Mouse (Mus musculus): ENCODE data around the gene Gpm6b. TPM values are rescaled to one million over a fixed set of nuclear protein-coding genes. Genes with fewer than 3 reads are reported as not detected.
A peak's percentile ranks its signal among the peaks of the same experiment; 100 is the strongest.

Gpm6b gene
- polyA plus RNA-seq, 1 experiment from 2014 or later = 12.4 TPM

DNA sequence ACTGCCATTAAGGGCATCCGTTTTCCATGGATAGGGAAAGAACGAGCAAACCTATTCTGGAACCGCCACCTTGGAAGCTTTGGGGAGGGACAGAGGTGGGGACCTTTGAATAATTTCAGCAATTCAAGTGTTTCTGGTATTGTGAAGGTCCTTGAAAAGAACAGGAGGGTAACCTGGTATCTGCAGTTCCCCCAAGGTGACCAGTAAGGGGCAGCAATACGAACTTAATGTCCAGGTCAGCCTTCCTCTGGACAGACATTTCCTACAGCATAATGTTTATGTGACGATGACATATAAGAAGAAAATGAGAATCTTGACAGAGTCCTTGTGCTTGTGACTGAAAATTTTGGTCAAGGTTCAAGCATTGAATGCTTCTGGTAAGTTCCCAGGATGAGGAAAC, 139.9 kb downstream of the Gpm6b start:
- ATAC-seq (ENCODE audit: insufficient number of reproducible peaks, low FRiP score, low TSS enrichment, low read depth) (no peak), DNase-seq (ENCODE audit: low spot score) (no peak)
- Histone ChIP-seq H3K36me3 (ENCODE audit: control insufficient read depth, insufficient read depth, low read length) (no peaks in the 10 kb centered on the region), H3K4me2 (ENCODE audit: low read depth, severe bottlenecking) (no peak overlapping the region), H3K9ac (ENCODE audit: low read length) (no peak overlapping the region), H3K9me3 (ENCODE audit: control insufficient read depth, low read length) (no peaks in the 10 kb centered on the region), H3K4me1 (ENCODE audit: control insufficient read depth, insufficient read depth, low read length) (no peaks in the 10 kb centered on the region), H3K27ac (replicated peaks; ENCODE audit: low read depth, low read length) (no peak overlapping the region), H3K27me3 (ENCODE audit: control insufficient read depth, insufficient read depth, low read length) (peaks cover 5% of the 10 kb centered on the region), H3K4me3 (ENCODE audit: low read depth, low read length) (no peak overlapping the region)
- 81% methylated on average over 5 of the region's 5 CpGs for WGBS

DNA sequence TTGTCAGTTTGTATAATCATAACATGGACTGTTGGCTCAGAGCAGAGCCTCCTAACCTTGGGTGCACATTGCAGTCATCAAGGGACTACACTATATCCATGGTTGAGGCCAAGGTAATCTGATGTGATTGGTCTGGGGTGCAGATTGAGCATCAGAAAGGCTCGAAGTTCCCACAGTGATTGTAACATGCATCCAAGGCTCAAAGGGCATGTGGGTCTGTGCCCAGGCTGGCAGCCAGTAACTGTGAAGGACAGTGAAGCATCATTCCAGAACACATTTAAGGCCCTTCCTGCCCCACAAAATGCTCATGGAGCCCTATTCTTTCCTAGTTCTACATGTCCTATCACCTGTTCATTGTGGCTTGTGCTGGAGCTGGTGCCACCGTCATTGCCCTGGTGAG, 144.9 kb downstream of the Gpm6b start:
- DNase-seq (ENCODE audit: low spot score) (no peak), ATAC-seq (ENCODE audit: insufficient number of reproducible peaks, low FRiP score, low TSS enrichment, low read depth) (no peak)
- no peak overlapping the region for H3K27ac ChIP-seq (replicated peaks; ENCODE audit: low read depth, low read length)
- H3K9ac ChIP-seq (ENCODE audit: low read length) = no peak overlapping the region
- H3K27me3 ChIP-seq (ENCODE audit: control insufficient read depth, insufficient read depth, low read length) = peaks cover 7% of the 10 kb centered on the region; the same call in 1 of the 2 replicates
- no peaks in the 10 kb centered on the region for H3K36me3 ChIP-seq (ENCODE audit: control insufficient read depth, insufficient read depth, low read length)
- no peak overlapping the region for H3K4me3 ChIP-seq (ENCODE audit: low read depth, low read length)
- 83% methylated on average over 2 of the region's 2 CpGs for WGBS
- H3K4me1 ChIP-seq (ENCODE audit: control insufficient read depth, insufficient read depth, low read length) = no peaks in the 10 kb centered on the region
- H3K9me3 ChIP-seq (ENCODE audit: control insufficient read depth, low read length) = no peaks in the 10 kb centered on the region
- no peak overlapping the region for H3K4me2 ChIP-seq (ENCODE audit: low read depth, severe bottlenecking)

- Histone ChIP-seq H3K4me1 (ENCODE audit: control insufficient read depth, insufficient read depth, low read length) (no peaks in the 10 kb centered on the region), H3K4me3 (ENCODE audit: low read depth, low read length) (no peak overlapping the region), H3K9ac (ENCODE audit: low read length) (no peak overlapping the region), H3K36me3 (ENCODE audit: control insufficient read depth, insufficient read depth, low read length) (no peaks in the 10 kb centered on the region), H3K4me2 (ENCODE audit: low read depth, severe bottlenecking) (no peak overlapping the region), H3K27ac (replicated peaks; ENCODE audit: low read depth, low read length) (no peak overlapping the region), H3K27me3 (ENCODE audit: control insufficient read depth, insufficient read depth, low read length) (peaks cover 5% of the 10 kb centered on the region; the same call in 1 of the 2 replicates), H3K9me3 (ENCODE audit: control insufficient read depth, low read length) (no peaks in the 10 kb centered on the region)
- DNase-seq (ENCODE audit: low spot score) (no peak), ATAC-seq (ENCODE audit: insufficient number of reproducible peaks, low FRiP score, low TSS enrichment, low read depth) (no peak)
- WGBS = 66% methylated on average over 3 of the region's 3 CpGs
Measured at GRCm38 (mm10) chrX:166384935-166385334, 146.2 kb downstream of the Gpm6b start.

DNA sequence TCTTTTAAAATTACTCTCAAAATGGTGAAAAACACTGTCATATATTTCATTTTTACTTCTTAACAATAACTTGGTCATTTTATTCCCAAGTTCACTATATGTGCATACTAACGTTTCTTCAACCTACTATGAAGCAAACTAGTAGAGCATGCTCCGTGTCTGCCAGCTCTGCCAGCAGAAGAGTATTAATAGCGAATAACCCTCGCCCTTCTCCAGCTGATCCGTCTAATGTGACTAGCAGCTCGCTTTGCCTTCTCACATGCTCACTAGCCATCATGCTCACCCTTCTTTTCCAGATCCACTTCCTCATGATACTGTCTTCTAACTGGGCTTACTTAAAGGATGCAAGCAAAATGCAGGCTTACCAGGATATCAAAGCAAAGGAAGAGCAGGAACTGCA, 147.9 kb downstream of the Gpm6b start:
- no peak overlapping the region for H3K9ac ChIP-seq (ENCODE audit: low read length)
- H3K27ac ChIP-seq (replicated peaks; ENCODE audit: low read depth, low read length) = no peak overlapping the region
- peaks cover 5% of the 10 kb centered on the region; the same call in 1 of the 2 replicates for H3K27me3 ChIP-seq (ENCODE audit: control insufficient read depth, insufficient read depth, low read length)
- WGBS = 88% methylated on average over 6 of the region's 6 CpGs
- H3K4me3 ChIP-seq (ENCODE audit: low read depth, low read length) = no peak overlapping the region
- H3K36me3 ChIP-seq (ENCODE audit: control insufficient read depth, insufficient read depth, low read length) = no peaks in the 10 kb centered on the region
- H3K4me2 ChIP-seq (ENCODE audit: low read depth, severe bottlenecking) = no peak overlapping the region
- no peak for DNase-seq (ENCODE audit: low spot score)
- ATAC-seq (ENCODE audit: insufficient number of reproducible peaks, low FRiP score, low TSS enrichment, low read depth) = no peak
- no peaks in the 10 kb centered on the region for H3K9me3 ChIP-seq (ENCODE audit: control insufficient read depth, low read length)
- no peaks in the 10 kb centered on the region for H3K4me1 ChIP-seq (ENCODE audit: control insufficient read depth, insufficient read depth, low read length)

DNA sequence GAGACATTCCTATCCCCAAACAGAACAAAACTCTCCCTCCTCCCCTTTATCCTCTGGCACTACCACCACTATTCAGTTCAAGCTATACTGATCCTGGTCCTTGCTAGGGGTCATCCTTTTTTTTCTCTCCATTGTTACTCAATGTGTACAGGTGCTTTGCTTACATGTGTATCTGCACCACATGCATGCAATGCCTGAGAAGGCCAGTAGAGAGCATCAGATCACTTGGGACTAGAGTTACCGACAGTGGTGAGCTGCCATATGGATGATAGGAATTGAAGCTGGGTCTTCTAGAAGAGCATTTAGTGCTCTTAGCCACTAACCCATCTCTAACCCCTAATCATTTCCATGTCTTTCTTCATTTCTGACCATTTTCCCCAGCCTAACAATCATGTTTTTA, 155.0 kb downstream of the Gpm6b start:
- H3K36me3 ChIP-seq (ENCODE audit: control insufficient read depth, insufficient read depth, low read length) = no peaks in the 10 kb centered on the region
- H3K9me3 ChIP-seq (ENCODE audit: control insufficient read depth, low read length) = no peaks in the 10 kb centered on the region
- H3K4me2 ChIP-seq (ENCODE audit: low read depth, severe bottlenecking) = no peak overlapping the region
- DNase-seq (ENCODE audit: low spot score) (no peak), ATAC-seq (ENCODE audit: insufficient number of reproducible peaks, low FRiP score, low TSS enrichment, low read depth) (no peak)
- H3K4me1 ChIP-seq (ENCODE audit: control insufficient read depth, insufficient read depth, low read length) = no peaks in the 10 kb centered on the region
- H3K27me3 ChIP-seq (ENCODE audit: control insufficient read depth, insufficient read depth, low read length) = peaks cover 4% of the 10 kb centered on the region; the same call in 1 of the 2 replicates
- no peak overlapping the region for H3K4me3 ChIP-seq (ENCODE audit: low read depth, low read length)
- H3K27ac ChIP-seq (replicated peaks; ENCODE audit: low read depth, low read length) = no peak overlapping the region
- WGBS = 65% methylated on average over 1 of the region's 1 CpGs
- no peak overlapping the region for H3K9ac ChIP-seq (ENCODE audit: low read length)

GRCm38 (mm10) chrX:166407865-166408264, 169.2 kb downstream of the Gpm6b start:
- Histone ChIP-seq H3K27ac (replicated peaks; ENCODE audit: low read depth, low read length) (no peak overlapping the region), H3K4me3 (ENCODE audit: low read depth, low read length) (no peak overlapping the region), H3K27me3 (ENCODE audit: control insufficient read depth, insufficient read depth, low read length) (0 out of 2 replicates have a peak, but pooled peaks cover 6% of the 10 kb centered on the region), H3K4me2 (ENCODE audit: low read depth, severe bottlenecking) (no peak overlapping the region), H3K9ac (ENCODE audit: low read length) (no peak overlapping the region), H3K9me3 (ENCODE audit: control insufficient read depth, low read length) (no peaks in the 10 kb centered on the region), H3K4me1 (ENCODE audit: control insufficient read depth, insufficient read depth, low read length) (no peaks in the 10 kb centered on the region), H3K36me3 (ENCODE audit: control insufficient read depth, insufficient read depth, low read length) (no peaks in the 10 kb centered on the region)
- DNase-seq (ENCODE audit: low spot score) = no peak
- no peak for ATAC-seq (ENCODE audit: insufficient number of reproducible peaks, low FRiP score, low TSS enrichment, low read depth)

DNA sequence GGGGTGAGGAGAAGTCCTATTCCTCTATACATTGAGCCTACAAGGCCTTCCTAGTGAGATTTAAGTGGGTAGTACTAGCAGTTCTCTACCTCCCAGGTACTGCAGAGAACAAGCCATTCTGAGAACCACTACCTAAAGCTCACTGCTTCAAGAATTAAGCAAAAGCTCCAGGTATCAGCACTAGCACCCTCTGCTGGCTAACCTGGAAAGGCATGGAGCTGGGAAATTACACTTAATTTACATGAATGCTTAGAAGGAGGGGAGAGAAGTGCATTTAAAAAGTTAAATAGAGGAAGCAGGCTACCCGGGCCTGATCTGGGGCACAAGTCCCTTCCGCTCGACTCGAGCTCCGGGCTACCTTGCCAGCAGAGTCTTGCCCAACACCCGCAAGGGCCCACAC, 177.5 kb downstream of the Gpm6b start:
- Histone ChIP-seq H3K27me3 (ENCODE audit: control insufficient read depth, insufficient read depth, low read length) (no peaks in the 10 kb centered on the region), H3K4me2 (ENCODE audit: low read depth, severe bottlenecking) (no peak overlapping the region), H3K4me1 (ENCODE audit: control insufficient read depth, insufficient read depth, low read length) (no peaks in the 10 kb centered on the region), H3K36me3 (ENCODE audit: control insufficient read depth, insufficient read depth, low read length) (no peaks in the 10 kb centered on the region), H3K27ac (replicated peaks; ENCODE audit: low read depth, low read length) (no peak overlapping the region), H3K9me3 (ENCODE audit: control insufficient read depth, low read length) (no peaks in the 10 kb centered on the region), H3K9ac (ENCODE audit: low read length) (no peak overlapping the region), H3K4me3 (ENCODE audit: low read depth, low read length) (no peak overlapping the region)
- WGBS = 85% methylated on average over 5 of the region's 6 CpGs
- DNase-seq (ENCODE audit: low spot score) (peak; percentile 31), ATAC-seq (ENCODE audit: insufficient number of reproducible peaks, low FRiP score, low TSS enrichment, low read depth) (no peak)

GRCm38 (mm10) chrX:166434812-166435211, 196.1 kb downstream of the Gpm6b start:
- no peak overlapping the region for H3K9ac ChIP-seq (ENCODE audit: low read length)
- no peaks in the 10 kb centered on the region for H3K4me1 ChIP-seq (ENCODE audit: control insufficient read depth, insufficient read depth, low read length)
- H3K27me3 ChIP-seq (ENCODE audit: control insufficient read depth, insufficient read depth, low read length) = no peaks in the 10 kb centered on the region
- H3K9me3 ChIP-seq (ENCODE audit: control insufficient read depth, low read length) = no peaks in the 10 kb centered on the region
- H3K4me2 ChIP-seq (ENCODE audit: low read depth, severe bottlenecking) = no peak overlapping the region
- DNase-seq (ENCODE audit: low spot score) (no peak), ATAC-seq (ENCODE audit: insufficient number of reproducible peaks, low FRiP score, low TSS enrichment, low read depth) (peak; percentile 82; the same call in 1 of the 2 replicates)
- whole genome bisulfite sequencing = 34% methylated on average over 2 of the region's 2 CpGs
- H3K27ac ChIP-seq (replicated peaks; ENCODE audit: low read depth, low read length) = no peak overlapping the region
- no peak overlapping the region for H3K4me3 ChIP-seq (ENCODE audit: low read depth, low read length)
- no peaks in the 10 kb centered on the region for H3K36me3 ChIP-seq (ENCODE audit: control insufficient read depth, insufficient read depth, low read length)
